Comparison of ENCODE assay signal across 8 mouse cellular contexts in the genomic region with DNA sequence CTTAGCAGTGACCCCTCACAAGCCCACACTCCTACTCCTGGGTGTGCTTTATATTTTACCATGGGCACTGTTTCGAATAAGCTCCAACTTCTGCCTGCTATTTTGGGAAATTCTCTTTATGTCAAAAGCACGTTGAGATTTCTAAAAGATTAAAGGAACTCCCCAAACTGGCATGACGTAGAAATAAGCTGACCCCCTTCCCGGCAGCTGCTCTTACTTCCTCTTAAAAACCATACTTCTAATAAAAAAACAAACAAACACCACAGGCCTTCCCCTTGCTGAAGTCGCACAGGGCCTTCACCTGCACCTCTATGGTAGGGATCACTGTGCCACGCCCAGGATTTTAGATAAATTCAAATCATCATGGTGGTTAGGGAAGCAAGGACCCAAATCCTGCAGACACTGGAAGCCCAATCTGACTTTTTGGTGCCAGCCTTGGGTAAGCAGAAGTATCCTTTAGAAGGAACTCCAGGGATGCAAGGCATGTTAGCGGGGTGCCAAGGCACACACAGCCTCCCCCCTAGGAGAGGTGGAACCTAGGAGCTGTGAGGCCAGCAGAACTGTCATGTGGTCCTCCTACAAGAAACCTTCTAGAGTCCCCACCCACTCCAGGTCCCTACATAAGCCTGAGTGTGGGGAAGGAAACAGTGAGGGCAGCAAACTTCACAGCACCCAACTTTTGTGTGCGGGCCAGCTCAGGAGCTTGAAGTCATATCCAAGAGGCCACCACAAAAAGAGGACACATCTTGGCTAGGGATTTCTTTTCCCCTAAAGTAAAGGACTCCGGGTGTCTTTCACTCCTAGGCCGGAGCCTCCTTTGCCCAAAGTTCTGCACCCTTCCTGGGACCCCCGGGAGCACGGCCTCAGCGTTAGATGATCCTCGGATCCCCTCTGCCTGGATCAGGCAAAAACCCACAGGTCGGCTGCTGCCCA. TPM values are rescaled to one million over a fixed set of nuclear protein-coding genes. Genes with fewer than 3 reads are reported as not detected.
DNase-seq lines count a peak whose midpoint lies in the region; ATAC-seq and TF ChIP-seq lines count a peak whose summit lies in the region.

No protein-coding gene starts in this region.

- 0 out of 2 replicates have a peak overlapping the region, but pooled peaks have one; percentile 11 for H3K4me3 ChIP-seq in forebrain, embryonic 14.5 days (ENCODE audit: low read depth, low read length)
- peak overlapping the region; percentile 58 for H3K4me3 ChIP-seq in liver, embryonic 11.5 days (ENCODE audit: low read depth, low read length)
- H3K4me3 ChIP-seq in neural tube, embryonic 15.5 days (replicated peaks): peak overlapping the region; percentile 33
- no peak overlapping the region for H3K4me3 ChIP-seq in thymus, adult 2 months (ENCODE audit: control insufficient read depth, insufficient read depth, low read length)

- H3K9me3 ChIP-seq in forebrain, embryonic 14.5 days (replicated peaks; ENCODE audit: control insufficient read depth, low read length): no peaks in the 10 kb centered on the region
- H3K9me3 ChIP-seq in liver, embryonic 11.5 days (ENCODE audit: control insufficient read depth, low read length): no peaks in the 10 kb centered on the region
- no peaks in the 10 kb centered on the region for H3K9me3 ChIP-seq in neural tube, embryonic 15.5 days (replicated peaks)

- H3K4me2 ChIP-seq in forebrain, embryonic 14.5 days (ENCODE audit: low read length): peak overlapping the region; percentile 49
- peak overlapping the region; percentile 70 for H3K4me2 ChIP-seq in liver, embryonic 11.5 days
- H3K4me2 ChIP-seq in neural tube, embryonic 15.5 days: peak overlapping the region; percentile 54

- no peak overlapping the region; the same call in 1 of the 2 replicates for H3K9ac ChIP-seq in forebrain, embryonic 14.5 days (ENCODE audit: low read length)
- H3K9ac ChIP-seq in liver, embryonic 11.5 days (ENCODE audit: low read depth, low read length): peak overlapping the region; percentile 12; the same call in 1 of the 2 replicates
- H3K9ac ChIP-seq in neural tube, embryonic 15.5 days (replicated peaks): no peak overlapping the region

- peaks cover 8% of the 10 kb centered on the region; the same call in 1 of the 2 replicates for H3K4me1 ChIP-seq in forebrain, embryonic 14.5 days (ENCODE audit: control insufficient read depth, insufficient read depth, low read length)
- peaks cover 12% of the 10 kb centered on the region for H3K4me1 ChIP-seq in liver, embryonic 11.5 days (replicated peaks; ENCODE audit: control insufficient read depth, insufficient read depth, low read length)
- peaks cover 21% of the 10 kb centered on the region for H3K4me1 ChIP-seq in neural tube, embryonic 15.5 days
- peaks cover 16% of the 10 kb centered on the region; the same call in 1 of the 2 replicates for H3K4me1 ChIP-seq in thymus, adult 2 months (replicated peaks; ENCODE audit: control insufficient read depth, insufficient read depth, low read length)

- intact Hi-C loops in left cerebral cortex, postnatal 14 days (cut with DNase I): no loop called here

- no peak for ATAC-seq in forebrain, embryonic 14.5 days
- ATAC-seq in liver, embryonic 11.5 days (replicated peaks; ENCODE audit: low FRiP score): no peak
- ATAC-seq in neural tube, embryonic 15.5 days (ENCODE audit: low FRiP score): no peak

- DNase-seq in kidney, adult 9 months: peak; percentile 27
- no peak for DNase-seq in kidney, postnatal 25 days
- DNase-seq in forebrain, embryonic 14.5 days (ENCODE audit: low spot score): no peak
- DNase-seq in liver, embryonic 11.5 days (ENCODE audit: low spot score): no peak
- DNase-seq in left cerebral cortex, postnatal 14 days (ENCODE audit: low spot score in 2 of 2): no peak
- no peak for DNase-seq in thymus, adult 2 months
- DNase-seq in spleen, adult 18-20 months: no peak

- no peak overlapping the region for H3K27ac ChIP-seq in forebrain, embryonic 14.5 days (ENCODE audit: low read depth, low read length)
- H3K27ac ChIP-seq in liver, embryonic 11.5 days (ENCODE audit: low read depth, low read length): no peak overlapping the region
- H3K27ac ChIP-seq in neural tube, embryonic 15.5 days (replicated peaks): no peak overlapping the region
- no peak overlapping the region for H3K27ac ChIP-seq in thymus, adult 2 months (ENCODE audit: control insufficient read depth, insufficient read depth, low read length)

- no peak for TF ChIP-seq POLR2A in thymus, adult 2 months (IDR thresholded peaks at IDR 0.05; ENCODE audit: control insufficient read depth, extremely low read depth, insufficient read depth, low read length, poor library complexity)

- TF ChIP-seq CTCF in thymus, adult 2 months (IDR thresholded peaks at IDR 0.05; ENCODE audit: borderline replicate concordance, control insufficient read depth, extremely low read depth, insufficient read depth, low read length, poor library complexity): no peak

- WGBS in forebrain, embryonic 14.5 days: 71% methylated on average over 15 of the region's 15 CpGs
- WGBS in liver, embryonic 11.5 days: 47% methylated on average over 15 of the region's 15 CpGs
- 76% methylated on average over 15 of the region's 15 CpGs for WGBS in neural tube, embryonic 15.5 days
- WGBS in thymus, adult 2 months: 25% methylated on average over 15 of the region's 15 CpGs

- H3K36me3 ChIP-seq in forebrain, embryonic 14.5 days (ENCODE audit: control insufficient read depth, insufficient read depth, low read length): no peaks in the 10 kb centered on the region
- peaks cover 3% of the 10 kb centered on the region; the same call in 1 of the 2 replicates for H3K36me3 ChIP-seq in liver, embryonic 11.5 days (ENCODE audit: control insufficient read depth, insufficient read depth, low read length)
- H3K36me3 ChIP-seq in neural tube, embryonic 15.5 days: no peaks in the 10 kb centered on the region
- H3K36me3 ChIP-seq in thymus, adult 2 months (ENCODE audit: control insufficient read depth, insufficient read depth, low read length): no peaks in the 10 kb centered on the region

- H3K27me3 ChIP-seq in forebrain, embryonic 14.5 days (replicated peaks; ENCODE audit: control insufficient read depth, insufficient read depth, low read length): no peaks in the 10 kb centered on the region
- H3K27me3 ChIP-seq in liver, embryonic 11.5 days (replicated peaks; ENCODE audit: control insufficient read depth, insufficient read depth, low read length): no peaks in the 10 kb centered on the region
- H3K27me3 ChIP-seq in neural tube, embryonic 15.5 days (replicated peaks): no peaks in the 10 kb centered on the region
- no peaks in the 10 kb centered on the region for H3K27me3 ChIP-seq in thymus, adult 2 months (ENCODE audit: control insufficient read depth, insufficient read depth, low read length)

RNA-seq across cellular contexts. Expression of gene Gm45717, which starts 1.7 kb away (rescaled TPM):
- polyA plus RNA-seq in forebrain, embryonic 14.5 days (2014; fragmentation: Nextera tagmentation; extraction: Ambion mirVana): not detected in 2 replicates
- not detected in 2 replicates for polyA plus RNA-seq in liver, embryonic 11.5 days (2014; fragmentation: Nextera tagmentation; extraction: Ambion mirVana)
- polyA plus RNA-seq in neural tube, embryonic 15.5 days (2015; fragmentation: Nextera tagmentation; extraction: Ambion mirVana): not detected in 2 replicates
- not detected for total RNA-seq in left cerebral cortex, postnatal 14 days (2021)
- not detected in 2 replicates for polyA plus RNA-seq in thymus, adult 2 months (2012; rRNA removed)

RNA-seq across cellular contexts. Expression of gene Ifitm2, which starts 1.7 kb away (rescaled TPM):
- 163 and 235 TPM in 2 replicates for polyA plus RNA-seq in forebrain, embryonic 14.5 days (2014; fragmentation: Nextera tagmentation; extraction: Ambion mirVana)
- polyA plus RNA-seq in liver, embryonic 11.5 days (2014; fragmentation: Nextera tagmentation; extraction: Ambion mirVana): 478 and 500 TPM in 2 replicates
- 197 and 409 TPM in 2 replicates for polyA plus RNA-seq in neural tube, embryonic 15.5 days (2015; fragmentation: Nextera tagmentation; extraction: Ambion mirVana)
- total RNA-seq in left cerebral cortex, postnatal 14 days (2021): 10 to 100 TPM; 11.5 to 15.0 TPM
- 207 and 296 TPM in 2 replicates for polyA plus RNA-seq in thymus, adult 2 months (2012; rRNA removed)

RNA-seq across cellular contexts. Expression of gene Ifitm5, which starts 4.0 kb away (rescaled TPM):
- not detected in 2 replicates for polyA plus RNA-seq in forebrain, embryonic 14.5 days (2014; fragmentation: Nextera tagmentation; extraction: Ambion mirVana)
- polyA plus RNA-seq in liver, embryonic 11.5 days (2014; fragmentation: Nextera tagmentation; extraction: Ambion mirVana): 0.58 and 0.60 TPM in 2 replicates
- 3.0 and 4.5 TPM in 2 replicates for polyA plus RNA-seq in neural tube, embryonic 15.5 days (2015; fragmentation: Nextera tagmentation; extraction: Ambion mirVana)
- total RNA-seq in left cerebral cortex, postnatal 14 days (2021): not detected
- polyA plus RNA-seq in thymus, adult 2 months (2012; rRNA removed): 0.43 and 0.81 TPM in 2 replicates

RNA-seq across cellular contexts. Expression of gene Pgghg, which starts 12.9 kb away (rescaled TPM):
- 8.8 TPM in 2 replicates for polyA plus RNA-seq in forebrain, embryonic 14.5 days (2014; fragmentation: Nextera tagmentation; extraction: Ambion mirVana)
- 13.1 and 13.2 TPM in 2 replicates for polyA plus RNA-seq in liver, embryonic 11.5 days (2014; fragmentation: Nextera tagmentation; extraction: Ambion mirVana)
- polyA plus RNA-seq in neural tube, embryonic 15.5 days (2015; fragmentation: Nextera tagmentation; extraction: Ambion mirVana): 6.3 and 10.2 TPM in 2 replicates
- 1 to 10 TPM; 3.8 to 3.9 TPM for total RNA-seq in left cerebral cortex, postnatal 14 days (2021)
- polyA plus RNA-seq in thymus, adult 2 months (2012; rRNA removed): 60.1 and 68.6 TPM in 2 replicates

RNA-seq across cellular contexts. Expression of gene Ifitm1, which starts 13.0 kb away (rescaled TPM):
- 11.0 and 12.2 TPM in 2 replicates for polyA plus RNA-seq in forebrain, embryonic 14.5 days (2014; fragmentation: Nextera tagmentation; extraction: Ambion mirVana)
- polyA plus RNA-seq in liver, embryonic 11.5 days (2014; fragmentation: Nextera tagmentation; extraction: Ambion mirVana): 32.7 and 33.5 TPM in 2 replicates
- polyA plus RNA-seq in neural tube, embryonic 15.5 days (2015; fragmentation: Nextera tagmentation; extraction: Ambion mirVana): 20.6 and 115 TPM in 2 replicates
- total RNA-seq in left cerebral cortex, postnatal 14 days (2021): 1 to 10 TPM; 4.7 to 4.9 TPM
- 39.0 and 60.9 TPM in 2 replicates for polyA plus RNA-seq in thymus, adult 2 months (2012; rRNA removed)
